Mouse (Mus musculus): ENCODE measurements around the gene Rassf8.

The Rassf8 gene

DNA sequence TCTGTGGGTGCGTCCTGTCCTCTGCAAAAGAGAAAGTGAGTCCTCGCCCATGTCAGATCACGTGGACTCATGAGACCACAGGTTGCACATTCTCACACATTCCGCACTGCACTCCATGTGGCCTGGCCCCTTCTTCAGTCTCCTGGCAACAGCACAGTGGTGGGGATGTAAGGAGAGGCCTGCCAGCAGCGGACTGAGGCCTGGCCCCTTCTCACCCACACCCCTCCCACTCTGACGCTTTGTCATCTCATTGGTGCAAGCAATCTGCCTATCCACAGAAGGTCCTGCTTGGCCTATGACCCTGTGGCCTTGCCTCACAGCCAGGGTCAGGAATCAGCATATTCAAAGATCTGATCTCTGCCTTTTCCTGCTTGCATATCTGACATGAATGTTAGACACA is 76.6 kb downstream of the Rassf8 start:
- no peak for DNase-seq (ENCODE audit: low spot score in 2 of 2)

GRCm38 (mm10) chr6:145823588-145824234 is 77.2 kb downstream of the Rassf8 start:
- DNase-seq (ENCODE audit: low spot score in 2 of 2), result peak in 1 of 2 experiments; percentile 15

DNA sequence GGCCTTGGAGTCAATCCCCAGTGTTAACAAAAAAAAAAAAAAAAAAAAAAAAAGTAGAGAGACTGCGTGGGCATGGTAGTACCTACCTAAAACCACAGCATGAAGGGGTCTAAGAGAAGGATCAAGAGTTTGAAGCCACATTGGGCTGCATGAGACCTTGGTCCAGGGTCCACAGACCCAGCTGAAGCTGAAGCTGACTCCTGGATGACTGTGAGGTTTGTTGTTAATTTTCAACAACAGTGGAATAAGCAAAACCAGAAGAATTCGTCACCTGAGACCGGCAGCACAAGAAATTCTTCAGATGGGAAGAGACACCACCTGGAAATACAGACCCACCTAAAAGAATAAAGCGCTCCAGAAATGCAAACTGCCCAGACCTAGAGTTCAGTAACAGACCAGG is 79.8 kb downstream of the Rassf8 start:
- no peak for DNase-seq (ENCODE audit: low spot score in 2 of 2)

DNA sequence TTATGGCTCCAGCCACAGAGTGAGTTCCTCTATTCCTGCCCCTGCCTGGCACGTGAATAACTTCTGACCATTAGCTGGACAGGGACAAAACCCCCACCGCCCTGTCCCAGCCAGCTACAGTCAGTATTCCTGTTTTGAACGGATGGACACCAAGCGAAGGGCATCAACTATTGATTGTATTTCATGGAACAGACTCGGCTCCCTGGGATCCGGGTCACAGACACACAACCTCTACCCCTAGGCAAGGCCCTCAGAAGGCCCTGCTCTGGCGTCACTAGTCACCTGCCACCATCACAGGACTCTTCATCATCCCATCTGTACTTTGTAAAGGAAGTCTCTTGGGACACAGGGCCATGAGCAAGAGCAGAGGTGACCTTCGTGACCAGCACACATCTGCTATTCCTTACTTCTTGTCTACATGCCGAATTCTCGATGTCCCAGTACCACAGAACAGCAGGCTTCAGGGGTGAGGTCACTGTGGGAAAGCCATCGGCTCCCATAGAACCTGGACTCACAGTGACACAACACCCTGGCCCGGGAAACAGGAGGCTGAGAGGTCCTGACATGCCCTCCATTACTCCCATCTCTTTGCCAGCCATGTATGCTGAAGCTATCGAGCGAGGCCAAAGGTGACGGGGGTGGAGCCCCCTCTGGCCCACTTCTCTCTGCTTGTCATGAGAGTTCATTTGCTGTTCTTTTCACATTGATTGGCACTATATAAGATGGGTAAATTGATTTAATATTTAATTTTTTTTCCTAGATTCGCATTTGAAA is 82.7 kb downstream of the Rassf8 start:
- DNase-seq (ENCODE audit: low spot score in 2 of 2), result no peak

DNA sequence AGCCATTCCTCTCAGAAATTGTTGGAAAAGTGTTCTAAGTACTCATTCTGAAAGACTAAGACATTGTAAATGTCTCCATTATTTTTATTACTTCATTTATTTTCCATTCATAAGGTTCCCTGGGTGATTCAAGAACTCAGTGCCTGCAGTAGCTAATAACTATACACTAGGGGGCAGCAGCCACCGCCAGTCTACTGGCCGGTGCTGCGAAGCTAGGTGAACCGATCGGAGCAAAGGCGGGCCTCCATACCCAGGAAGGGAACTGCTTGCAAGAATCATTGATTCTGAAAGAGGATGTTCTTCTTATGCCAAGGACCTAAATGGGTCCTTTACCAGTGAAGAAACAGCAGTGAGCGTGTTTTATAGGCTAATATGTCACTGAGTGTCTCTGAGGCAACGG is 83.6 kb downstream of the Rassf8 start:
- DNase-seq (ENCODE audit: low spot score in 2 of 2), result peak; percentile 39 to 81

DNA sequence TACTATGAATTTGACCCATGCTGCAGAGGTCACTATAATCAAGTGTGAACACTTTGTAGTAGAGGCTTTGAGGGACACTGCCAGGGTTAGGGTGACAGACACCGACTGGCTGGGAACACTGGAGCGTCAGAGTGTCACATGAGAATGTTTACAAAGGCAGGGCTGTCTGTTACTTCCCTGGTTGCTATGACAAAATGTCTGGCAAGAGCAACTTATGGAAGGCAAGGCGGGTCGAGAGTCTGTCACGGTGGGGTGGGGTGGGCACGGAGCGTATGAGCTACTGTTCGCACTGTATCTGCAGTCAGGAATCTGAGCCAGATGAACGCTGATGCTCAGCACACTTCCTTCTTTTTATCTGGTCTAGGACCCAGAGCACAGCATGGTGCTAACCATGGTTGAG is 84.1 kb downstream of the Rassf8 start:
- DNase-seq (ENCODE audit: low spot score in 2 of 2), result no peak

GRCm38 (mm10) chr6:145832927-145833326 is 86.4 kb downstream of the Rassf8 start:
- no peak for DNase-seq (ENCODE audit: low spot score in 2 of 2)

DNA sequence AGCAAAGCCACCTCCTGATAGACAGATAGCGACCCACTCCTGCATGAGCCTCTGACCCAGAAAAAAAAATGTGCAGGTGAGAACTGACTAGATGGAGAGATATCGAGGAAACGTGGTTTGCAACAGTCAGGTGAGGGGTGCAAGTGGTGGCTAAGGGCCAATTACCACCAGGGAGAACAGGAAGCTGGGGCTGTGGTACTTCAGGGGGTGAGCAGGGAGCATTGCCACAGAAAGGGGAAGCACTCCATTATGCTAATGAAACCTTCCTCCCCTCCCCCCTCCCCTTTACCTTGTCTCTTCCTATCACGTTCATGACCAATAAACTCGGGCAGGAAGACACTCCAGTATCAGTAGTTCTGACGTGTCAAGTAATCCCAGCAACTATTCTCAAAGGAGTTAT is 88.8 kb downstream of the Rassf8 start:
- DNase-seq (ENCODE audit: low spot score in 2 of 2), result no peak

DNA sequence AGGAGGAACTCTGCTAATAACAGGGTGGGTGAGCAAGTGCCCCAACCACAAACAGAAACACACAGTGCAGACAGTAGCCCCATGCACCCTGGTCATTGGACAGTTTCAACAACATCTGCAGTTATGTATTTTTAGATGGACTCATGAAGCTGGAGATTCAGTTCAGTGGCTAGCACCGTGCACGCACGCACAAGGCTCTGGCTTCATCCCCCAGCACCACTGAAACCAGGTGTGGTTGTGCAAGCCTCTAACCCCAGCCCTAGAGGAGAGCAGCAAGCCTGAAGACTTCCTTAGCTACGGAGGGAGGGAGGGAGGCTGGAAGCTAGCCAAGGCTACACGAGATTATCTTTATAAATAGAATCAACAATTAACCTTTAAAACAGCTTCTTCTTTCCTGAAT is 99.1 kb downstream of the Rassf8 start:
- DNase-seq (ENCODE audit: low spot score in 2 of 2), result no peak

- DNase-seq (ENCODE audit: low spot score in 2 of 2), result no peak
Observed at GRCm38 (mm10) chr6:145846076-145846475, 99.5 kb downstream of the Rassf8 start.

- DNase-seq (ENCODE audit: low spot score in 2 of 2), result no peak
Observed at GRCm38 (mm10) chr6:145846948-145847347, 100.4 kb downstream of the Rassf8 start.

DNA sequence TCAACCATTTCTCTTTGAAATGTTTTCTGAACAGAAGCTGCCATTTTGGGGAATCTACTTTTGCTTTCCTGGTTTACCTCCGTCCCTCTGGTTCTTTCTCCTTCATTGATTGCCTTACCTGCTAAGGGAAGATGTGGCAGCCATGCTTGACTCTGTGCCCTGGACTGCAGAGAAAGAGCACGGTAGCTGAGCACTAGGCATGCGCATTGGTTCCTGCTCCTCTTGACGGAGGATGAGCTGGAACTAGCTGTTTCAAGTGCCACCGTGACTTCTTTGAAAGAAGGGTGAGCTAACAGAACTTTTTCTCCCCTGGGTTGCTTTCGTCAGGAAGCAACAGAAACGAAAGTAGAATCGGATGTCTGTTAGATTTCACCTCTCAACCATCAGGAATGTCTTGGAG is 101.1 kb downstream of the Rassf8 start:
- no peak for DNase-seq (ENCODE audit: low spot score in 2 of 2)

DNA sequence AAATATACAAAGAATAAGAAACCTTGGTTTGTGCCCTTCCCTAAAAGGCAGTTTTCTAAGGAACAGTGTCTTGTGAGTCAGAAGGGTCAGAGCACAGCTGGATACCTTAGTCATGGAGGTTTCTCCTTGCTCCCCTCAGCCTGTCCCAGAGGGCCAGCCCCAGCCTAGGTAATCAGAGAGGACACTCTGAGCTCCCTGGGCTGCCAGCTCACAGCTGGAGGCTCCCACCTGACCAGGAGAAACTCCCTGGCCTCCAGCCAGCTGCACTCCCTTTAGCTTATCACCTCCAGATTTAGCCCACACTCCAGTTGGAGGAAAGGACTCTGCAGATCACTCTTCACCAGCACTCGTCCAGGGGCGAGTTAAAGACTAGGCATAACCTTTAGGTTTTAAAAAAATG is 104.2 kb downstream of the Rassf8 start:
- DNase-seq (ENCODE audit: low spot score in 2 of 2), result no peak

DNA sequence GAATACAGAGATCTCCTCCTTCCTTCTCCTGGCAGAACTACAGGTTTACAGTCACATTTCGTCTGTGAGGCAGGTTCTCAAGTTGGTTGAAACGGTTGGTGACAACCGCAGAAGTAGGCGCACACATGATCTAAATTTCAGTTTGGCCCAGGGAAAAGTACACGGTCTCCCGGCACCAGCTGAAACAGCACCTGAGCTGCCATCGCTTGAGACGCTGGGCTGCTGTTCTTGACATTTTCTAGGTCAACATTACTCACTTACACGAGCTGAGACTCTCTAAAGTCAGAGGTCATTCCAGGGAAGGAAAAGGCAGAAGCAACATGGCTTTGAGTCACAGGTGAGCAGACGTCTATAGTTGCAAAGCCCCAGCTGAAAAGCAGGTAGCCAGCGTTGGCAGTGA is 105.4 kb downstream of the Rassf8 start:
- DNase-seq (ENCODE audit: low spot score in 2 of 2), result no peak

DNA sequence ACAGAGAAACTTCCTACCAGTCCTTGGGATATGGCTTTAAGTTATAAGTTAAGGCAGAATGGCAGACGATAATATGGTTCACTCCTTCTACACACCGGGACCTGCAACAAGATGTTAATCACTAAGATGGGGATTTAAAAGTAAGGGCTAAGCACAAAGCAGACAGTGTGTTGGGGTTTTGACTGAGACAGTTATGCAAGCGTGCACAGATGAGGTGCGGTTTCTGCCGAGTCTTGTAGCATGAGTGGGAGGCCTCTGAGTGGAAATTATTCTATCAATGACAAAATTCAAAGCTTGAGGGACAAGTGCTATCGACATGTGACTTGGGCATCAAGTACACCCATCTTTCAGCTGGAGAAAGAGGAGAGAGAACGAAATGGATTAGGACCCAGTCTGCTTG is 106.2 kb downstream of the Rassf8 start:
- no peak for DNase-seq (ENCODE audit: low spot score in 2 of 2)

GRCm38 (mm10) chr6:145853356-145854079 is 107.0 kb downstream of the Rassf8 start:
- no peak for DNase-seq (ENCODE audit: low spot score in 2 of 2)

- DNase-seq (ENCODE audit: low spot score in 2 of 2), result no peak
Observed at GRCm38 (mm10) chr6:145854756-145855155, 108.2 kb downstream of the Rassf8 start.

- peak; percentile 90 to 94 for DNase-seq (ENCODE audit: low spot score in 2 of 2)
Observed at GRCm38 (mm10) chr6:145855720-145856551, 109.4 kb downstream of the Rassf8 start.

- DNase-seq (ENCODE audit: low spot score in 2 of 2), result no peak
Observed at GRCm38 (mm10) chr6:145857428-145857827, 110.9 kb downstream of the Rassf8 start.

- DNase-seq (ENCODE audit: low spot score in 2 of 2), result no peak
Observed at GRCm38 (mm10) chr6:145858414-145858813, 111.9 kb downstream of the Rassf8 start.

- DNase-seq (ENCODE audit: low spot score in 2 of 2), result no peak
Observed at GRCm38 (mm10) chr6:145860350-145860749, 113.8 kb downstream of the Rassf8 start.

Data from thymus, postnatal 10 days (tissue).